Mouse (Mus musculus): ENCODE measurements around the gene Shbg. TPM values are rescaled to one million over a fixed set of nuclear protein-coding genes. Genes with fewer than 3 reads are reported as not detected.
"Not testable (repeated sequence)": the region's sequence is repeated elsewhere in the genome, so short reads cannot be mapped to it uniquely, and the experiment has no call there.

Shbg gene
- polyA plus RNA-seq, 2 experiments = 0.05 TPM; not detected in 1

DNA sequence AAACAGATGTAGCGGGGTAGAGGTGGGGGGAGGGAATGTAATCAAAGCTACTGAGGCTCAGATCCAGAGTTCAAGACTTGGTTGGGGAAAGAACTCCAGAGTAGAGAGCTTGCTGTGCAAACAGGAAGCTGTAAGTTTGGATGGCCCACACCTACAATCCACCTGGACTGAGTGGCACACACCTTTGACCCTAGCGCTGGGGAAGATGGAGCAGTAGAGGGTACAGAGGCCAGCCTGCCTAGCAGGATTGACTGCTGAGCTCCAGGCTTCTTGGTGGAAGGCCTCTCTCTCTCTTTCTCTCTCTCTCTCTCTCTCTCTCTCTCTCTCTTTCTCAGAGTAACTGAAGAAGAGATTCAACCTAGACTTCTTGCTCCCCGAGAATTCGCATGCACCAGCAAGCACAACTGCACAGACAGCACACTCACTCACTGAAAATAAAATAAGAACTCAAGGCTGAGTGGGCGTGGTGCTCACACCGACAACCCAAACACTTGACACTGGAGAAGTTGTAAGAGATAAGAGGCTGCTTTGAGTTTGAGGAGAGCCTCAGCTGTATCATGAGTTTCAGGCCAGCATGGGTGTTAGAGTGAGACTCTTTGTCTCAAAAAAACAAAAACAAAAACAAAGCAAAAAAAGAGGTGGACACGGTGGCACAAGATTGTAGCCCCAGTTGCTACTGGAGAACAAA is 2.8 kb upstream of the Shbg start:
- Histone ChIP-seq H3K36me3 (ENCODE audit: control insufficient read depth, insufficient read depth, low read length) (no peaks in the 10 kb centered on the region), H3K4me2 (replicated peaks; ENCODE audit: low read depth, low read length, severe bottlenecking) (no peak overlapping the region), H3K4me1 (ENCODE audit: control insufficient read depth, insufficient read depth, low read length) (0 out of 2 replicates have a peak, but pooled peaks cover 7% of the 10 kb centered on the region), H3K27me3 (ENCODE audit: control insufficient read depth, insufficient read depth, low read length) (no peaks in the 10 kb centered on the region), H3K4me3 (replicated peaks; ENCODE audit: low read length) (no peak overlapping the region), H3K27ac (replicated peaks; ENCODE audit: low read depth, low read length) (no peak overlapping the region), H3K9ac (ENCODE audit: low read depth, low read length, severe bottlenecking) (no peak overlapping the region), H3K9me3 (ENCODE audit: control insufficient read depth, low read length) (no peaks in the 10 kb centered on the region)
- WGBS = 87% methylated on average over 7 of the region's 7 CpGs
- ATAC-seq (ENCODE audit: low FRiP score, low read depth) = no peak
- no peak for TF ChIP-seq POLR2A (IDR thresholded peaks at IDR 0.05; ENCODE audit: borderline replicate concordance, extremely low read depth, insufficient read depth, insufficient read length)
- DNase-seq (ENCODE audit: low spot score) = no peak

DNA sequence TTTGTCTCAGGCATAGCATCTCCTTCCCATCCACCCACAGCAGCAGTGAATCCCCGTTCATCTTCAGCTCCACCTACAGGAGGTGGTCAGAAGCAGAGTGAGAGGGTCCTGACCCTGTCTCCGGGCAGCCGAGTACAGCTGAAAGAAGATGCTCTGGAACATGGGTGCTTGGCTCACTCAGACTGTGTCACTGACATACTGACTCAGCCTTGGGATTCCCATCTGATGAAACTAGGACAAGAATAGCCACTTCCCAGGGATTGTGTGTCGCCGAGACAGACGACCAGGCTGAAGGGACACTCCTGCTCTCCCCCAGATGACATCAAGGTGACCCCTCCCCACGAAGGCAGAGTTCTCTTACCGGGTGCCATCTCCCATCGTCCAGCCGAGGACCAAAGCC is 924 bp downstream of the Shbg start:
- peaks cover 4% of the 10 kb centered on the region; the same call in 1 of the 2 replicates for H3K4me1 ChIP-seq (ENCODE audit: control insufficient read depth, insufficient read depth, low read length)
- no peak overlapping the region for H3K9ac ChIP-seq (ENCODE audit: low read depth, low read length, severe bottlenecking)
- no peak overlapping the region for H3K4me2 ChIP-seq (replicated peaks; ENCODE audit: low read depth, low read length, severe bottlenecking)
- no peak for DNase-seq (ENCODE audit: low spot score)
- WGBS = 46% methylated on average over 10 of the region's 10 CpGs
- H3K36me3 ChIP-seq (ENCODE audit: control insufficient read depth, insufficient read depth, low read length) = no peaks in the 10 kb centered on the region
- H3K4me3 ChIP-seq (replicated peaks; ENCODE audit: low read length) = no peak overlapping the region
- no peak overlapping the region for H3K27ac ChIP-seq (replicated peaks; ENCODE audit: low read depth, low read length)
- no peak for ATAC-seq (ENCODE audit: low FRiP score, low read depth)
- H3K9me3 ChIP-seq (ENCODE audit: control insufficient read depth, low read length) = no peaks in the 10 kb centered on the region
- H3K27me3 ChIP-seq (ENCODE audit: control insufficient read depth, insufficient read depth, low read length) = no peaks in the 10 kb centered on the region
- no peak for TF ChIP-seq POLR2A (IDR thresholded peaks at IDR 0.05; ENCODE audit: borderline replicate concordance, extremely low read depth, insufficient read depth, insufficient read length)

GRCm38 (mm10) chr11:69614257-69614588 is 3.5 kb downstream of the Shbg start:
- H3K4me2 ChIP-seq (replicated peaks; ENCODE audit: low read depth, low read length, severe bottlenecking); H3K27ac ChIP-seq (replicated peaks; ENCODE audit: low read depth, low read length); ATAC-seq (ENCODE audit: low FRiP score, low read depth); H3K36me3 ChIP-seq (ENCODE audit: control insufficient read depth, insufficient read depth, low read length); H3K9ac ChIP-seq (ENCODE audit: low read depth, low read length, severe bottlenecking); H3K9me3 ChIP-seq (ENCODE audit: control insufficient read depth, low read length); DNase-seq (ENCODE audit: low spot score); H3K4me3 ChIP-seq (replicated peaks; ENCODE audit: low read length); H3K27me3 ChIP-seq (ENCODE audit: control insufficient read depth, insufficient read depth, low read length); H3K4me1 ChIP-seq (ENCODE audit: control insufficient read depth, insufficient read depth, low read length): not testable (repeated sequence)
- 54% methylated on average over 11 of the region's 11 CpGs for WGBS

GRCm38 (mm10) chr11:69613553-69614256 is 4.0 kb downstream of the Shbg start:
- no peak overlapping the region for H3K4me3 ChIP-seq (replicated peaks; ENCODE audit: low read length)
- H3K27me3 ChIP-seq (ENCODE audit: control insufficient read depth, insufficient read depth, low read length) = no peaks in the 10 kb centered on the region
- no peaks in the 10 kb centered on the region for H3K9me3 ChIP-seq (ENCODE audit: control insufficient read depth, low read length)
- TF ChIP-seq POLR2A (IDR thresholded peaks at IDR 0.05; ENCODE audit: borderline replicate concordance, extremely low read depth, insufficient read depth, insufficient read length) = no peak
- no peak overlapping the region for H3K9ac ChIP-seq (ENCODE audit: low read depth, low read length, severe bottlenecking)
- ATAC-seq (ENCODE audit: low FRiP score, low read depth) (peak; percentile 70), DNase-seq (ENCODE audit: low spot score) (peak; percentile 78)
- H3K4me2 ChIP-seq (replicated peaks; ENCODE audit: low read depth, low read length, severe bottlenecking) = peak overlapping the region; percentile 30
- no peak overlapping the region for H3K27ac ChIP-seq (replicated peaks; ENCODE audit: low read depth, low read length)
- 11% methylated on average over 19 of the region's 19 CpGs for WGBS
- H3K36me3 ChIP-seq (ENCODE audit: control insufficient read depth, insufficient read depth, low read length) = no peaks in the 10 kb centered on the region
- peaks cover 4% of the 10 kb centered on the region; the same call in 1 of the 2 replicates for H3K4me1 ChIP-seq (ENCODE audit: control insufficient read depth, insufficient read depth, low read length)

- H3K4me3 ChIP-seq (replicated peaks; ENCODE audit: low read length) = no peak overlapping the region
- H3K36me3 ChIP-seq (ENCODE audit: control insufficient read depth, insufficient read depth, low read length) = no peaks in the 10 kb centered on the region
- H3K9ac ChIP-seq (ENCODE audit: low read depth, low read length, severe bottlenecking) = no peak overlapping the region
- no peak for TF ChIP-seq POLR2A (IDR thresholded peaks at IDR 0.05; ENCODE audit: borderline replicate concordance, extremely low read depth, insufficient read depth, insufficient read length)
- H3K27me3 ChIP-seq (ENCODE audit: control insufficient read depth, insufficient read depth, low read length) = no peaks in the 10 kb centered on the region
- no peaks in the 10 kb centered on the region for H3K9me3 ChIP-seq (ENCODE audit: control insufficient read depth, low read length)
- DNase-seq (ENCODE audit: low spot score) (no peak), ATAC-seq (ENCODE audit: low FRiP score, low read depth) (no peak)
- H3K4me1 ChIP-seq (ENCODE audit: control insufficient read depth, insufficient read depth, low read length) = peaks cover 9% of the 10 kb centered on the region
- H3K27ac ChIP-seq (replicated peaks; ENCODE audit: low read depth, low read length) = no peak overlapping the region
- 64% methylated on average over 4 of the region's 4 CpGs for WGBS
- no peak overlapping the region for H3K4me2 ChIP-seq (replicated peaks; ENCODE audit: low read depth, low read length, severe bottlenecking)
Measured at GRCm38 (mm10) chr11:69610899-69611298, 6.8 kb downstream of the Shbg start.
